Mouse (Mus musculus): ENCODE results near the gene Exd1.
"Not testable (repeated sequence)": the region's sequence is repeated elsewhere in the genome, so short reads cannot be mapped to it uniquely, and the experiment has no call there.

Exd1 gene

GRCm38 (mm10) chr2:119542106-119542505, 5.3 kb downstream of the Exd1 start:
- peak; percentile 26 for DNase-seq (ENCODE audit: inconsistent ontology term)

GRCm38 (mm10) chr2:119538802-119539201, 8.6 kb downstream of the Exd1 start:
- no peak for DNase-seq (ENCODE audit: inconsistent ontology term)

- DNase-seq (ENCODE audit: inconsistent ontology term), result peak; percentile 5
These were observed 22.0 kb downstream of the Exd1 start for GRCm38 (mm10) chr2:119525422-119525821.

GRCm38 (mm10) chr2:119523836-119524235, 23.6 kb downstream of the Exd1 start:
- DNase-seq (ENCODE audit: inconsistent ontology term), result peak; percentile 5

GRCm38 (mm10) chr2:119520550-119520949, 26.9 kb downstream of the Exd1 start:
- peak; percentile 11 for DNase-seq (ENCODE audit: inconsistent ontology term)

GRCm38 (mm10) chr2:119516811-119517210, 30.6 kb downstream of the Exd1 start:
- DNase-seq (ENCODE audit: inconsistent ontology term), result no peak

- DNase-seq (ENCODE audit: inconsistent ontology term), result no peak
These were observed 33.4 kb downstream of the Exd1 start for GRCm38 (mm10) chr2:119514026-119514522.

- no peak for DNase-seq (ENCODE audit: inconsistent ontology term)
These were observed 35.1 kb downstream of the Exd1 start for GRCm38 (mm10) chr2:119512292-119512691.

GRCm38 (mm10) chr2:119510856-119511255, 36.6 kb downstream of the Exd1 start:
- DNase-seq (ENCODE audit: inconsistent ontology term), result no peak

- DNase-seq (ENCODE audit: inconsistent ontology term), result not testable (repeated sequence)
These were observed 38.9 kb downstream of the Exd1 start for GRCm38 (mm10) chr2:119508518-119508917.

- DNase-seq (ENCODE audit: inconsistent ontology term), result no peak
These were observed 40.3 kb downstream of the Exd1 start for GRCm38 (mm10) chr2:119507108-119507507.

- DNase-seq (ENCODE audit: inconsistent ontology term), result no peak
These were observed 46.3 kb downstream of the Exd1 start for GRCm38 (mm10) chr2:119500965-119501652.

- no peak for DNase-seq (ENCODE audit: inconsistent ontology term)
These were observed 48.6 kb downstream of the Exd1 start for GRCm38 (mm10) chr2:119498859-119499258.

GRCm38 (mm10) chr2:119496082-119496481, 51.3 kb downstream of the Exd1 start:
- no peak for DNase-seq (ENCODE audit: inconsistent ontology term)

GRCm38 (mm10) chr2:119491953-119492352, 55.5 kb downstream of the Exd1 start:
- DNase-seq (ENCODE audit: inconsistent ontology term), result no peak

GRCm38 (mm10) chr2:119486488-119486887, 60.9 kb downstream of the Exd1 start:
- DNase-seq (ENCODE audit: inconsistent ontology term), result no peak

- no peak for DNase-seq (ENCODE audit: inconsistent ontology term)
These were observed 65.1 kb downstream of the Exd1 start for GRCm38 (mm10) chr2:119482307-119482706.

GRCm38 (mm10) chr2:119478397-119478749, 69.1 kb downstream of the Exd1 start:
- DNase-seq (ENCODE audit: inconsistent ontology term), result no peak

- DNase-seq (ENCODE audit: inconsistent ontology term), result peak; percentile 97
These were observed 69.6 kb downstream of the Exd1 start, which contains the start of gene Ino80 for GRCm38 (mm10) chr2:119477571-119478396. Ino80 (minus strand) TSS chr2:119477687.

- DNase-seq (ENCODE audit: inconsistent ontology term), result peak; percentile 87
These were observed 70.6 kb downstream of the Exd1 start for GRCm38 (mm10) chr2:119476621-119477391.

- DNase-seq (ENCODE audit: inconsistent ontology term), result no peak
These were observed 71.3 kb downstream of the Exd1 start for GRCm38 (mm10) chr2:119476166-119476565.

All from Muller cell, postnatal 12 days (primary cell).